Mouse (Mus musculus) gastrocnemius, adult 8-10 months (tissue): ENCODE results near the gene Cldn1. TPM values are rescaled to one million over a fixed set of nuclear protein-coding genes. Genes with fewer than 3 reads are reported as not detected.

Experiments
- DNase-seq, 2 experiments: peaks; one replicate each; pipeline ENCODE4 v3.0.0; 2022; ENCODE audit warnings: low spot score in 2 of 2
- total RNA-seq, 4 experiments: library from RNA; stranded (reverse); gene quantifications; 2 replicates each; pipeline ENCODE4 v1.2.4; 2022

Gene Cldn1
- 1 to 10 TPM in 2 of 4 experiments, under 1 TPM in 2; 0.82 to 1.6 (median 1.1) TPM for total RNA-seq

- peak; percentile 31 to 32 for DNase-seq
These were observed at the start of gene Cldn1 for GRCm38 (mm10) chr16:26371325-26372053. TSS of gene Cldn1 (minus strand) at chr16:26371841.

DNA sequence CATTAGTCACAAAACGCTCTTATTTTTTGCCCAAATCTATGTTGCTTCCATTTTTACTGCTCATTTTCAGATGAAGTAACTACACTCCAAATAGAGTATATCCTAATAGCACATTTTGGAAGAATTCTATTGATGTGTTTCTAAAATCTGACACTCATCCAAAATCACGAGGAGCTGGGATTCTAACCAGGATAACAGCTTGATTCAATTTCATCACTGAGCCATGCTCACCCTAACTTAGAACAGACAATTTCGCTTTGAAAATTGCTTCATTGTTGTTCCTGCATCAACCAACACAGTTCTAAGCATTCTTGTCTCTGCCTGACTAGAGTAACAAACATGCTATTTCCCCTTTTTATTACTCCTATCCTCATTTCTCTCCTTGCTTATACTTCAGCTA lies 47.0 kb upstream of the Cldn1 start:
- no peak for DNase-seq

GRCm38 (mm10) chr16:26404070-26404469 lies 32.4 kb upstream of the Cldn1 start:
- no peak for DNase-seq

- no peak for DNase-seq
These were observed 29.3 kb upstream of the Cldn1 start for GRCm38 (mm10) chr16:26400971-26401370.

- DNase-seq, result no peak
These were observed 28.9 kb upstream of the Cldn1 start for GRCm38 (mm10) chr16:26400549-26400948.

GRCm38 (mm10) chr16:26390936-26391335 lies 19.3 kb upstream of the Cldn1 start:
- no peak for DNase-seq

- no peak for DNase-seq
These were observed 14.5 kb upstream of the Cldn1 start for GRCm38 (mm10) chr16:26386159-26386558.

- DNase-seq, result no peak
These were observed 12.5 kb upstream of the Cldn1 start for GRCm38 (mm10) chr16:26384112-26384649.

DNA sequence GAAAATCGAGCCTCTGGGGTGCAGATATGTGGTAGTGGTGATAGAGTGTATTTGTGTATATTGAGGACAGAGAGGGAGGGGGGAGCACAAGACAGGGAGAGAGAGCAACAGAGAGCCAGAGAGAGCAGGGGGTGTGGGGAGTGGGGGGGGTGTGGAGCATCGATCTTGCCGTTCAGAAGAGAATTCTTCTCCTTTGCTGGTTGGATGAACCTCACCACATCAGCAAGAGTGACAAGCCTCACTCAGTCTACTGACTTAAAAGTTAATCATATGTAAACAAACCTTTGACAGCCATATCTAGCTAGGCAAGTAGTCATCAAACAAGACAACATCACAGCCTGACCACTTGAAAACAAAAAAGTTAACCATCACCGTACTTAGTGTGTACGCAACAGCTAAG lies 5.5 kb upstream of the Cldn1 start:
- DNase-seq, result no peak

DNA sequence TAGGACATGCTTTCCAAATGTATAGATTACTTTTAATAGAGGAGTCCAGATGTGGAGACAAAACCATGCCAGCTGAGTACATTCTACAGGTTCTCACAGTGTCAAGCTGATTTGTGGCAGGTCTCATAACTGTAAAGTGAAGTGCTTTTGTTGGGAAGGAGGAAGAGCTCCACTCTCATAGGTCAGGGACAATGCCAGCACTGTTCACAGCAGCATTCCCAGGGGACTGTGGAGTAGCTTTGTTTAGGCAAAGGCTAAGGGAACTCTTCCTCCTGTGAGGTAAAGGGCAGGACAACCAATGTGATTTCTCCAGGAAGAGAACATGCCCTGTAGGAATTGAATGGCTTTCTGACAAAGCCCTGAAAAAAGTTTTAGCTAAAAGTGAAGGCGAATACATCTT lies 1.5 kb downstream of the Cldn1 start:
- no peak for DNase-seq

GRCm38 (mm10) chr16:26369044-26369730 lies 2.5 kb downstream of the Cldn1 start:
- no peak for DNase-seq

DNA sequence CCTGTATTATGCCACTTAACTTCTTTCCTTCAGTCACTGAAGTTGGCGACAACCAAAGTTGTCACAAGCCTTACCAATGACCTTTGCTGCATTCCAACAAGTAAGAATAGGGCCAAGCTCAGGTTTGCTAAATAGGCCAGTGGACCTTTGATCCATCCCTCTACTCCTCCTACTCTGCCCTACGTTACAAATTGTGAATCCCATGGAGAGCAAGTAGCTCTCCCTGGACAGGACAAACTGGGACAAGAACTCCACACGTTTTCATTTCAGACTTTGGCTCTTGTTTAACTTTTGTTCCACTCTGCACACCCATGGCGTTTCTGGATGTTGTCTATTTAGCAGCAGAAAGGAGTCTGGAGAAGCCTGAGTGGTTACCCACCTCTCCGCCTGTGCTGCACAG lies 3.5 kb downstream of the Cldn1 start:
- DNase-seq, result no peak

GRCm38 (mm10) chr16:26360694-26361093 lies 10.9 kb downstream of the Cldn1 start:
- DNase-seq, result no peak

- no peak for DNase-seq
These were observed 12.0 kb downstream of the Cldn1 start for GRCm38 (mm10) chr16:26359619-26360018.

DNA sequence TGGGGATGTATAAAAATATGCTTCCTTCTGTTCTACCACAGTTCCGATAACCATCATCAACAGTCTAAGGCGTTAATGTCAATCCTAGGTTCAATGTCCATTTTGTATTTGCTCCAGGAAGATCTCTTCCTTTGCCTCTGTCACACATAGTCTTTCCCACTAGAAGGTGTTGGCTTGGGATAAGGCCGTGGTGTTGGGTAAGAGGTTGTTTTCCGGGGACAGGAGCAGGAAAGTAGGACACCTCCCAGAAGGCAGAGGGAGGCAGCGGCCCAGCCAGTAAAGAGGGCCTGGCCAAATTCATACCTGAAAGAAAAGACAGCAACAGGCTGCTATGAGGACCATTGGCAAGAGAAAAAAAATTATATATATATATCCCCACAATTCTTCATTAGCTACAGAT lies 12.7 kb downstream of the Cldn1 start:
- no peak for DNase-seq

DNA sequence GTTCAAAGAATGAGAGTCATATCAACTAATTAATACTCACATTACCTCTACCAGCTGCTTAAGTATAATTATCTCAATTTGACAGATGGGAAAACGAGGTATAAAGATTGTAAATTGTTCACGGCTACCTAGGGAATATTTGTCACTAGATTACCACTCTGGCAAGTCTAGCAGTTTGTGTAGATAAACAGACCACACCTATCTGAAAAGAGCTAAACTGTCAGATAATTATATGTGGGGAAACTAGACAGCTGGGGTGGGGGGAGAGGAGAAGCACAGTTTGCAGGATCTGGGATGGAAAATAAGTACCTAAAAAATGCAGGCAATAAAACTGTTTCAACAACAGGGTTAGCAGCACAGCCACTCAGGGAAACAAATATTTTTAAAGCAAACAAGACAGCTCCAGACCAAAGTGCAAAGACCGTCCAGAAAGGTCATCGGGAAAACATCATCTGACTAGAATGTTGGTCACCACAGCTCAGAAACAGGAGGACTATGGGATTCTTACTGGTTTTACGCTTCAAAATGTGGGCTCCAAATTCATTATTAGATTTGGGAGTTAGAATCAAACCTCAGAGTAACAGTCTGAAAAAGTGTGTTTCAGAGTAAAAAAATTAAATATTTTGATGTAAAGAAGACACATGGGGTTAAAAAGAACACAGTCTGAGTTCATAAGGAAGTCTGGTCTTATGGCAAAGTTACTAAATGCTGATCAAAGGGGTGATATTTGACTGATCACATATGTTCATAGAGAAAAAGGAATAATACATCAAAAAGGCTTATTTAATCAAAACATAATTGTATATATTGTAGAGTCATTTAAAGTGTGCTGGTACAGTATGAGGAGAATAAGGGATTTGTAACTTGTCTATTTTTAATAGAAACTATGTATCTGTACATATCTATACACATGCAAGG lies 13.5 kb downstream of the Cldn1 start:
- no peak for DNase-seq

DNA sequence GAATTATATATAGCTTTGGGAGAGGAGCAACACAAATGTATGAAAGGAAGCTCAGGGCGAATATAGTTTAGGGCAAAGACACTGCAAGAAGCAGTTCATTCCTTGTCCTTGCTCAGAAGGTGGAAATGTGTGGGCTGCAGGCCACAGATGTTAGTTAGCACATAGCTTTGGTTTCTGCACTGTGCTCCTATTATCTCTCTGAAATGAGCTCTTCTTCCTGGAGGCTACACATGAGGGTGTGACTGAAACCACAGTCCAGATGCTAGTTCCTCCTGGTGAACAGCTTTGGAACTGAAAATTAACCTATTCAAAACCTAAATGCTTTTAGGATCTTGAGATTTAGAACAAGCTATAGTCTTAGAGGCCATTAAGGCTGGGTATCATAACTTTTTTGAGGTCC lies 16.1 kb downstream of the Cldn1 start:
- no peak for DNase-seq

DNA sequence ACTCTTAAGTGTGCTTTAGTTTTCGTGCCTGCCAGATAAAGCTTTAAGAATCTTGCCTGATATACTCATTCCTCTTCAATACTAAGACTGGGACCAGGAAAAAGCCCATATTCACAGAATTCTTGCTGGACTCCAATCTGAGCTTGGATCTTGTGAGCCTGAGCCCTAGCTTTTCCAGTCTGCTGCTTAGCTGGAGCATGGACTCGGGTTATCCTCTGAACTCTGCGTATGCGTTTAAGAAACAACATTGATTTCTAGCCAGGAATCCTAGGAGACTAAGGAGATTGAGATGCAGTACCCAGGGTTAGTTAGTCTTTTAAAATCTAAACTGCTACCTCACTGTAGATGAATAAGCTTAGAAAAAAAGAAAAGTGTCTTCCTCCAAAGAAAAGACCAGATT lies 20.9 kb downstream of the Cldn1 start:
- DNase-seq, result no peak

GRCm38 (mm10) chr16:26348809-26349208 lies 22.8 kb downstream of the Cldn1 start:
- DNase-seq, result no peak

GRCm38 (mm10) chr16:26316281-26316680 lies 55.4 kb downstream of the Cldn1 start:
- DNase-seq, result no peak

- DNase-seq, result no peak
These were observed 56.8 kb downstream of the Cldn1 start for GRCm38 (mm10) chr16:26314815-26315214.

DNA sequence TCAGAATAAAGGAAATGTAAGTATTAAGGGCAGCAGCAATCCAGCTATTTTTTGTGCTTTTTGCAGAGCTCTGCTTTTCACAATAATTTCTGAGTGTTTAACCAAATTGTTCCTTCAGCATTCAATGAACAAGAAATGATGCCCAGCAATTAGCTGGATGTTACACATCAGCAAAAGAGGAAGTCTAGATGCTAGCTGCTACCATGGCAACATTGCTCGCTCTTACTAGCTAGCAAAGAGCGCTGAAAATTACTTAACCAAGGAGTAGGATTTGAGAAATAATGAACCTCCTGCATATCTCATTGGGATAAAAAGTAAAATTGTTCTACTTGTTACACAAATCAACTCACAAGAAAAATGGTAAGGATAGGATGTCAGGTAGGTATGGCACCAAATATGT lies 62.2 kb downstream of the Cldn1 start:
- no peak for DNase-seq
